Mouse (Mus musculus): ENCODE measurements at regions not wholly inside any gene's neighbourhood (a gene's known extent, or its start where the extent isn't known, plus 50 kb on each side); places are given as distances from the start of the nearest gene placed in this dataset.

DNA sequence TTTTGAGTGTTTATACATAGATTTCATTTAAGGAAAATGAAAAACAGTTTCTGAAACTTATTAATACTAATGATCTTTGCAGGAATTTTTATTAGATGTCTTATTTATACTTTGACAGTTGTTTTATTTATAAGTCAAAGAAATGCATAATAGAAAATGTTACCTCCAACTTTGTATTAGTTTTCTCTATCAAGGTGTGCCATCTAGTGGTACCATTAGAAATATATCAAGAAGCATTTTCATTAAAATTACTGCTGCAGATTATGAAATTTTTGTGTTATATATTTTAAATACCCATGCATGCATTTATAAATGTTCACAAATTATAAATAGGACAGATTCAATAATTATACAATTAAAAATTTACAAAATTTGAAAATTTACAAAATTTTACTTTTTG is 206.6 kb downstream of the Alx1 start:
- Histone ChIP-seq H3K4me3 (ENCODE audit: insufficient read depth in 1 of 2, low read depth in 2 of 2, low read length in 2 of 2) (no peak overlapping the region), H3K27me3 (ENCODE audit: control insufficient read depth, insufficient read depth, low read length) (no peaks in the 10 kb centered on the region), H3K9ac (replicated peaks) (no peak overlapping the region), H3K36me3 (replicated peaks; ENCODE audit: control insufficient read depth, insufficient read depth, low read depth) (no peaks in the 10 kb centered on the region), H3K9me3 (ENCODE audit: control insufficient read depth, low read length) (no peaks in the 10 kb centered on the region), H3K4me2 (ENCODE audit: low read depth) (no peak overlapping the region), H3K27ac (no peak overlapping the region), H3K4me1 (replicated peaks; ENCODE audit: control insufficient read depth in 2 of 2, insufficient read depth in 2 of 2, low read length in 1 of 2) (no peaks in the 10 kb centered on the region)
- ATAC-seq (ENCODE audit: insufficient read depth) (no peak), DNase-seq (ENCODE audit: low read depth in 3 of 3, low spot score in 3 of 3) (no peak)
- no peak for TF ChIP-seq EP300 (IDR thresholded peaks at IDR 0.05; ENCODE audit: low read depth)
- TF ChIP-seq CTCF (IDR thresholded peaks at IDR 0.05; ENCODE audit: low read depth) = no peak

DNA sequence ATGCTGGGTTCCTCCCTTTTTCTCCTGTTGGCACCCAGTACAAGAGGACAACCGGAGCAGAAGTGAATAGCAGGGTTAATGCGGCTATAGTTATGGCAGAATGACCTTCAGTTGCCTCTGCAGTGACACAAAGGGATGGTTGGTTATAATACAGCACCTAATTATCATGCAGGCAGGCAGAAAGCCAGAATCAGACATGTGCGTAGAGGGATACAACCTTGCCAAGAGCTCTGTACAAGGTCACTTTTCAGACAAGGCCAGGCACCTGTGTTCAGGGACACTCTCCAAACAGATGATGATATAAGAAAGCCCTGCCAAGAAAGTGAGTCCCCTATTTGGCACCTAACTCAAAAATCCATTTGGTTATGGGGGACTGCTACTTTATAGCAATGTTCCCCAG is 228.6 kb downstream of the Alx1 start:
- H3K4me3 ChIP-seq (ENCODE audit: insufficient read depth in 1 of 2, low read depth in 2 of 2, low read length in 2 of 2) = no peak overlapping the region
- H3K27me3 ChIP-seq (ENCODE audit: control insufficient read depth, insufficient read depth, low read length) = no peaks in the 10 kb centered on the region
- no peak for DNase-seq (ENCODE audit: low read depth in 3 of 3, low spot score in 3 of 3)
- H3K36me3 ChIP-seq (replicated peaks; ENCODE audit: control insufficient read depth, insufficient read depth, low read depth) = no peaks in the 10 kb centered on the region
- WGBS (ENCODE audit: insufficient replicate concordance) = 61% methylated on average over 3 of the region's 3 CpGs
- H3K9ac ChIP-seq (replicated peaks) = no peak overlapping the region
- no peak for ATAC-seq (ENCODE audit: insufficient read depth)
- no peaks in the 10 kb centered on the region for H3K9me3 ChIP-seq (ENCODE audit: control insufficient read depth, low read length)
- no peak overlapping the region for H3K4me2 ChIP-seq (ENCODE audit: low read depth)
- no peak overlapping the region for H3K27ac ChIP-seq
- no peak for TF ChIP-seq EP300 (IDR thresholded peaks at IDR 0.05; ENCODE audit: low read depth)
- no peak for TF ChIP-seq CTCF (IDR thresholded peaks at IDR 0.05; ENCODE audit: low read depth)
- no peaks in the 10 kb centered on the region for H3K4me1 ChIP-seq (replicated peaks; ENCODE audit: control insufficient read depth in 2 of 2, insufficient read depth in 2 of 2, low read length in 1 of 2)

DNA sequence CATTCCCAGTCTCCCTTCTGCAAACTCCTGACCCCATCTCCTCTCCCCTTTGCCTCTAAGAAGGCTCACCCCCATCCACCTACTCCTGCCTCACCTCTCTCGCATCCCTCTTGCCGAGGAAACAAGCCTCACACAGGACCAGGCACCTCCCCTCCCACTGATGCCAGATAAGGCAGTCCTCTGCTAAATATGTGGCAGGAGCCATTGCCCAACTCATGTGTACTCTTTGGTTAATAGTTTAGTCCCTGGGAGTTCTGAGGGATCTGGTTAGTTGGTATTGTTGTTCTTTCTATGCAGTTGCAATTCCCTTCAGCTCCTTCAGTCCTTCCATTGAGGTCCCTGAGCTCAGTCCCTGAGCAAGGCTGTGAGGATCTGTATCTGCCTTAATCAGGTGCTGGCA is 250.8 kb downstream of the Alx1 start:
- Histone ChIP-seq H3K27ac (no peak overlapping the region), H3K27me3 (ENCODE audit: control insufficient read depth, insufficient read depth, low read length) (no peaks in the 10 kb centered on the region), H3K36me3 (replicated peaks; ENCODE audit: control insufficient read depth, insufficient read depth, low read depth) (no peaks in the 10 kb centered on the region), H3K4me2 (ENCODE audit: low read depth) (no peak overlapping the region), H3K9ac (replicated peaks) (no peak overlapping the region), H3K4me1 (replicated peaks; ENCODE audit: control insufficient read depth in 2 of 2, insufficient read depth in 2 of 2, low read length in 1 of 2) (no peaks in the 10 kb centered on the region; a peak in 1 of 4 replicates), H3K4me3 (ENCODE audit: insufficient read depth in 1 of 2, low read depth in 2 of 2, low read length in 2 of 2) (no peak overlapping the region), H3K9me3 (ENCODE audit: control insufficient read depth, low read length) (no peaks in the 10 kb centered on the region)
- 51% methylated on average over 2 of the region's 2 CpGs for WGBS (ENCODE audit: insufficient replicate concordance)
- DNase-seq (ENCODE audit: low read depth in 3 of 3, low spot score in 3 of 3) (no peak), ATAC-seq (ENCODE audit: insufficient read depth) (peak; percentile 37; the same call in 1 of the 2 replicates)
- TF ChIP-seq EP300 (IDR thresholded peaks at IDR 0.05; ENCODE audit: low read depth) (no peak), CTCF (IDR thresholded peaks at IDR 0.05; ENCODE audit: low read depth) (no peak)

DNA sequence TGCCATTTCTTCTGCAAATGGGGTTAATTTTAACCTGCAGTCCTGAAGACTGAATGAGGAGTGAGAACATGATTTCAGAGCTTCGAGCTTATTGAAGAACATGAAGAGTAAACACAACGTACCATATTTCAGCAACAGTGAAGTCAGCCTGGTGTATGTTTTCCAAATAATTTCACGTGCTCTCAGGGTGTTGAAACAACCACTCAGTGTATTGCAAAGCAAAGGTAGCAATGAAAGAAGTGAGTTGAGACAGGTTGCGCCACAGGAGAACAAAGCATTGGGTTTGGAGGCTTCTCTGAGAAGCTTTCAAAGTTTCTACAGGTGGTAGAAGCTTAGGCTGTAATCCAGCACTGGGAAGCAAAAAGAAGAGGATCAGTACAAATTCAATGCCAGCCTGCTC is 251.7 kb downstream of the Rassf9 start:
- DNase-seq (ENCODE audit: low read depth in 3 of 3, low spot score in 3 of 3) (no peak), ATAC-seq (ENCODE audit: insufficient read depth) (no peak)
- 55% methylated on average over 4 of the region's 4 CpGs for WGBS (ENCODE audit: insufficient replicate concordance)
- Histone ChIP-seq H3K36me3 (replicated peaks; ENCODE audit: control insufficient read depth, insufficient read depth, low read depth) (no peaks in the 10 kb centered on the region), H3K9me3 (ENCODE audit: control insufficient read depth, low read length) (no peaks in the 10 kb centered on the region), H3K27ac (no peak overlapping the region), H3K4me3 (ENCODE audit: insufficient read depth in 1 of 2, low read depth in 2 of 2, low read length in 2 of 2) (no peak overlapping the region), H3K9ac (replicated peaks) (no peak overlapping the region), H3K4me2 (ENCODE audit: low read depth) (no peak overlapping the region), H3K4me1 (replicated peaks; ENCODE audit: control insufficient read depth in 2 of 2, insufficient read depth in 2 of 2, low read length in 1 of 2) (no peaks in the 10 kb centered on the region), H3K27me3 (ENCODE audit: control insufficient read depth, insufficient read depth, low read length) (no peaks in the 10 kb centered on the region)
- TF ChIP-seq CTCF (IDR thresholded peaks at IDR 0.05; ENCODE audit: low read depth) (no peak), EP300 (IDR thresholded peaks at IDR 0.05; ENCODE audit: low read depth) (no peak)

DNA sequence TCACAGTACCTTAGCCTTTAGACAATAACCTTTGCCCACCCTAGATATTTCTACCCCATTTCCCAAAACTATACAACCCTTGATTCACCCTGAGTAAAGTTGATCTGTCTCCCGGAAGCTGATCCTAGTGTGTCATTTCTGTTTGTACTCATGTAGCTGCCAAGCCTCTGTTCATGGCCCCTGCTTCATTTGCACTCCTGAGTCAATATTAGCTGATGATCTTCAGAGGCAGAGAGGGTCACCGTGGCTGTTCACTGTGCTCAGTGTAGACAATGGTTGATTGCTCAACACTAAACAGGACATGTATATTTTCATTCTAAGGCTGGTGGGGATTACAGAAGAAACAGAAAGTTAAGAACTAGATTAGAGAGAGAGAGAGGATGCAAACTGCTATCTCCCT is 250.4 kb downstream of the Rassf9 start:
- ATAC-seq (ENCODE audit: insufficient read depth) (peak; percentile 79), DNase-seq (ENCODE audit: low read depth in 3 of 3, low spot score in 3 of 3) (peak; percentile 5 to 13 (median 9))
- Histone ChIP-seq H3K9me3 (ENCODE audit: control insufficient read depth, low read length) (no peaks in the 10 kb centered on the region), H3K27ac (no peak overlapping the region), H3K27me3 (ENCODE audit: control insufficient read depth, insufficient read depth, low read length) (no peaks in the 10 kb centered on the region), H3K4me3 (ENCODE audit: insufficient read depth in 1 of 2, low read depth in 2 of 2, low read length in 2 of 2) (no peak overlapping the region), H3K9ac (replicated peaks) (no peak overlapping the region), H3K4me2 (ENCODE audit: low read depth) (no peak overlapping the region), H3K36me3 (replicated peaks; ENCODE audit: control insufficient read depth, insufficient read depth, low read depth) (no peaks in the 10 kb centered on the region), H3K4me1 (replicated peaks; ENCODE audit: control insufficient read depth in 2 of 2, insufficient read depth in 2 of 2, low read length in 1 of 2) (no peaks in the 10 kb centered on the region)
- TF ChIP-seq EP300 (IDR thresholded peaks at IDR 0.05; ENCODE audit: low read depth) = no peak
- no peak for TF ChIP-seq CTCF (IDR thresholded peaks at IDR 0.05; ENCODE audit: low read depth)
- 56% methylated on average over 2 of the region's 2 CpGs for WGBS (ENCODE audit: insufficient replicate concordance)

Data from liver, embryonic 14.5 days (tissue).